Mouse (Mus musculus) liver, embryonic 16.5 days (tissue): ENCODE results near the gene Atp13a2. TPM values are rescaled to one million over a fixed set of nuclear protein-coding genes. Genes with fewer than 3 reads are reported as not detected.

ENCODE experiments used
- ATAC-seq: fragments of 200-750 bp; cut with Nextera tagmentation; 2 replicates; pipeline ENCODE4 v1.8.0; 2017; ENCODE audit warnings: low read depth, mild to moderate bottlenecking, moderate number of reproducible peaks, moderate library complexity
- H3K27ac ChIP-seq: fragments of 300-500 bp; sonication (generic); 2 replicates; pipeline ENCODE4 v1.5.1; 2014; ENCODE audit warnings: mild to moderate bottlenecking, low read length
- H3K27me3 ChIP-seq: fragments of 300-500 bp; sonication (generic); 2 replicates; pipeline ENCODE4 v1.6.1; 2014; ENCODE audit warnings: low read depth, low read length, mixed read lengths; ENCODE audit not compliant: control insufficient read depth, insufficient read depth
- H3K36me3 ChIP-seq: fragments of 300-500 bp; sonication (generic); 2 replicates; pipeline ENCODE4 v1.6.1; 2014; ENCODE audit warnings: mild to moderate bottlenecking; ENCODE audit not compliant: control insufficient read depth, insufficient read depth
- H3K4me1 ChIP-seq: fragments of 300-500 bp; sonication (generic); 2 replicates; pipeline ENCODE4 v1.6.1; 2014; ENCODE audit warnings: low read depth, low read length, mixed read lengths; ENCODE audit not compliant: control insufficient read depth
- H3K4me2 ChIP-seq: fragments of 300-500 bp; sonication (generic); 2 replicates; pipeline ENCODE4 v1.6.1; 2014; ENCODE audit warnings: low read depth, low read length, mixed read lengths
- H3K4me3 ChIP-seq: fragments of 300-500 bp; sonication (generic); 2 replicates; pipeline ENCODE4 v1.5.1; 2014; ENCODE audit warnings: low read depth, mild to moderate bottlenecking, low read length
- H3K9ac ChIP-seq: fragments of 300-500 bp; sonication (generic); 2 replicates; pipeline ENCODE4 v1.6.1; 2014; ENCODE audit warnings: low read depth, low read length
- H3K9me3 ChIP-seq: fragments of 300-500 bp; sonication (generic); replicated peaks from 2 replicates; pipeline ENCODE4 v1.6.1; 2016; ENCODE audit warnings: low read length; ENCODE audit not compliant: control insufficient read depth
- WGBS: fragments of 180-500 bp; shearing (Covaris S2); extraction: QIAGEN DNeasy Blood & Tissue Kit; methylation state at CpG from one replicate; pipeline ENCODE4 v1.1.7; 2014; ENCODE audit not compliant: insufficient replicate concordance; 5-methylcytosine and 5-hydroxymethylcytosine counted together
- polyA plus RNA-seq: library from polyadenylated mRNA; unstranded; fragments of >200 nt; fragmentation: Nextera tagmentation; extraction: Ambion mirVana; gene quantifications from 2 replicates; pipeline ENCODE4 v1.2.1, GENCODE M21; 2015

Gene Atp13a2
- polyA plus RNA-seq, 1 experiment from 2014 or later = 18.3 TPM

DNA sequence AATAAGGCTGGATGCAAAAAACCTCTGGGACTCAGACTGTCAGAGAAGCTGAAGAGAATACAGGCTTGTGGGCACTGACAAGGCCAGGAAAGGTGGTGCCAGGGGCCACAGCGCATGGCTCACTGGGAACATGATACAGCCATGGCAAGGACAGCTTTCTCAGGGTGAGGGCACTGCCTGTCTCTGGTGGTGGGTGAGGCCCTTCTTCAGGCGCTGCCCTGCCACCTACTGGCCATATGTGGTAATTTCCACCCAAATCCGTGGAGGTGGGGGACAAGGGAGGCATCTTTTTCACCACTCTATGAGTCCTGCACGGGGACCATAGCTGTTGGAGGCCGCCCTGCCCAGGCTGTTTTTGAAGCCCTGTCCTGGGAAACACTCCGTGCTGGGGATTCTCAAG is 45.1 kb downstream of the Atp13a2 start:
- no peak overlapping the region for H3K4me3 ChIP-seq
- no peaks in the 10 kb centered on the region for H3K36me3 ChIP-seq
- H3K9ac ChIP-seq = no peak overlapping the region
- H3K9me3 ChIP-seq = no peaks in the 10 kb centered on the region
- no peak overlapping the region for H3K27ac ChIP-seq
- H3K27me3 ChIP-seq = no peaks in the 10 kb centered on the region
- H3K4me2 ChIP-seq = no peak overlapping the region
- 8% methylated on average over 6 of the region's 6 CpGs for WGBS
- H3K4me1 ChIP-seq = peaks cover 3% of the 10 kb centered on the region; the same call in 1 of the 2 replicates
- peak; percentile 28; the same call in 1 of the 2 replicates for ATAC-seq

DNA sequence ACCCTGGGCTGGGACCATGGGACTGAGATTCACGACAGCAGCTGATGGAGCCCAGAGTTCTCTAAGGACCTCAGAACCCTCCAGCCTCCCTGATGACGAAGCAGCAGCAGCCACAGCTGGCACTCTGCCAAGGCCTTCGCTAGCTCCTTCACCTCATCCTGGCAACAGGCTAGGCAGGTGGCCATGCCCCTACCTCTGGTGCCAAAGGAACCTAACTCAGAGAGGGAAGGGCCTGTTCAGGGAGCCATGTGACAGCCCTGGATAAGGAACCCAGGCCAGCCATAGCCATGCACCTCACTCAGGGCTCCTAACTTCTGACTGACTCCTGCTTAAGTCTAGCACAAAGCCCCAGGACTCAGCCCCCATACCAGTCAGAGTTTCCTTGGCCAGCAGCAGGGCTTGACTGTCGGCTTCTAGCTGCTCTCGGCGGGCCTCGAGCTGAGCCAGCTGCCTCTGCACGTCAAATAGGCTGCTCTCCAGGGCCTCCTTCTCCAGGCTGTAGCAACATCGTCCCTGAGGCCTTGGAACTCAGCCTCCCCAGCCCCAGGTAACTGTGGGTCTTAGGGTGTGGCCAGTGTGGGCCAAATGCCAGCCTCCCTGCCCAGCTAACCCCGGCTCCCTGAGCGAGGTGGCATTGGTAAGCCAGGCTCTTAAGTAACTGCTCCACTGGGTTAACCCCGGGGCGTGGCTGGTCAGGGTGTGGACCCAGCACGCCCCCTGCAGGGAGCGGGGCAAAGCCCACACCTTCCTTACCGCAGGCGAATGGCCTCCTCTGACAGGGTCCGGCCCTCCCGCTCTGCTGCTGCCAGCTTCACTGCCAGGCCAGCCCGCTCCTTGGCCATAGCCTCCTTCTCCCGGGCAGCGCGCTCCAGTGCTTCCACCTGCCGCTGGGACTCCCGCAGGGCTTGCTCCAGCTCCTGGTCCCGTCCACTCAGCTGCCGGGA is 47.2 kb downstream of the Atp13a2 start:
- Histone ChIP-seq H3K36me3 (no peaks in the 10 kb centered on the region), H3K9me3 (no peaks in the 10 kb centered on the region), H3K27ac (no peak overlapping the region), H3K27me3 (no peaks in the 10 kb centered on the region), H3K4me2 (no peak overlapping the region), H3K9ac (no peak overlapping the region), H3K4me3 (no peak overlapping the region), H3K4me1 (peaks cover 3% of the 10 kb centered on the region; the same call in 1 of the 2 replicates)
- no peak for ATAC-seq
- 73% methylated on average over 27 of the region's 27 CpGs for WGBS

DNA sequence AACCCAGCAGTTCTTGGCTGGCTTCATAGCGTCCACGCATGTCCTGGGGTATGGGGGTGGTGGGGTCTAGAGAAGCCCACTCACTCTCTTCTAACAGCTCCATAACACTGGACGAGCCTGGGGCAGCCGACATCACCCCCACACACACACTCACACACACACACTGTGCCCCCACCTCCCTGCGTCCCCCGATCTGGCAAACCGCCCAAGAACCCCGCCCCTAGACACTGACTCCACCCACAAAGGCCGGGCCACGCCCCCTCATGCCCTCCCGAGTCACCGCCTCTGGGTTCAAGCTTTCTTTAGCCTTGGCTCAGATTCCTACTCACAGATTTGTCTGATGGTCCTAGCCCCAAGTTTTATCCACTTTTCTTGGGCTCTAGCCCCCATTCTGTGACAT is 54.4 kb downstream of the Atp13a2 start:
- Histone ChIP-seq H3K36me3 (no peaks in the 10 kb centered on the region), H3K4me2 (no peak overlapping the region), H3K27me3 (no peaks in the 10 kb centered on the region), H3K4me1 (no peaks in the 10 kb centered on the region), H3K27ac (no peak overlapping the region), H3K4me3 (no peak overlapping the region), H3K9ac (no peak overlapping the region), H3K9me3 (no peaks in the 10 kb centered on the region)
- no peak for ATAC-seq
- WGBS = 51% methylated on average over 12 of the region's 12 CpGs

DNA sequence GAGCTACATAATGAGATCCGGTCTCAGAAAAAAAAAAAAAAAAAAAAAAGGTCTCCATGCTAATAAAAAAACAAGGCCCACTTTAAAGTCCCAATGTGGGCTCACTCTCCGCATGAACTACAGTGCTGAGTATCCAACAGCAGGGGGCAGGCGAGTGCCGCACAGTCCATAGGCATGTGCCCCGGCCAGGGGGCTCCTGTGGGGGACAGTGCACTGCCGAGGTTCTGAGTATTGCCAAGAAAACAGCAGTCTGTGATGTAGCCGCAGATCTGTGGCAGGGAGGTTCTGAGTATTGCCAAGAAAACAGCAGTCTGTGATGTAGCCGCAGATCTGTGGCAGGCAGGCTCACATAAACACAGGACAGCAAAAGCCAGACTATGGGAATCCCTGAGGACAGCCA is 58.1 kb downstream of the Atp13a2 start:
- Histone ChIP-seq H3K27ac (no peak overlapping the region), H3K36me3 (no peaks in the 10 kb centered on the region), H3K27me3 (no peaks in the 10 kb centered on the region), H3K9me3 (no peaks in the 10 kb centered on the region), H3K9ac (no peak overlapping the region), H3K4me3 (no peak overlapping the region), H3K4me1 (no peaks in the 10 kb centered on the region), H3K4me2 (no peak overlapping the region)
- WGBS = 23% methylated on average over 8 of the region's 8 CpGs
- no peak for ATAC-seq

DNA sequence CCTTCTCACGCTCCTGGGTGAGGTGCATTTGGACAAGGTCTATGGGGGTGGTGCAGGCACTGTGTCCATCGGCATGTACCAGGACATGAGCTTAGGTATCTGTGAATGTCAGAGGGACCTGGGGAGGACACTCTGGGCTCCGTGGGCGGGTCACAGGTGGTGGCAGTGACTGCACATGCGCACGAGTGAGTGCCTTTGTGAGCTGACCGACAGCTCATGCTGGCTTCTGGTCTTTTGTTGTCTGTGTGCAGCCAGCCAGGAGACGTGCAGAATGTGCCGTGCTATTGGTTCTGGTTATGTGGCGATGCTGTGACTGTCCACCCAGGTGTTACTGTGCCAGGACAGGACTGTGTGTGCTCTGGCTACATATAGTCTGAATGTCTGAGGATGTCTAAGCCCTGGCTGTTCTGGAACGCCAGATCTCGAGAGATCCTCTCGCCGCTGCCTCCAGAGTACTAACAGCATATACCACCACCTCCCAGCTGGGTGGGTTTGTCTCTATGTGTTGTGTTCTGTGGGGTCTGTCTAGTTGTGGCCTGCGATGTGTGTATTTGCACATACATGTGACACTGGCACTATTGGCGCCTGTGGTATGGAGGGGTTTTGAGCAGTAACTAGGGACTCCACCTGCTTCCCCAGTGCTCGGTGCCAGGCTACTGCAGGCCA is 62.3 kb downstream of the Atp13a2 start:
- Histone ChIP-seq H3K4me2 (no peak overlapping the region), H3K36me3 (no peaks in the 10 kb centered on the region), H3K9me3 (no peaks in the 10 kb centered on the region), H3K27ac (no peak overlapping the region), H3K4me1 (no peaks in the 10 kb centered on the region), H3K9ac (no peak overlapping the region), H3K4me3 (no peak overlapping the region), H3K27me3 (no peaks in the 10 kb centered on the region)
- ATAC-seq = no peak
- 69% methylated on average over 17 of the region's 17 CpGs for WGBS

DNA sequence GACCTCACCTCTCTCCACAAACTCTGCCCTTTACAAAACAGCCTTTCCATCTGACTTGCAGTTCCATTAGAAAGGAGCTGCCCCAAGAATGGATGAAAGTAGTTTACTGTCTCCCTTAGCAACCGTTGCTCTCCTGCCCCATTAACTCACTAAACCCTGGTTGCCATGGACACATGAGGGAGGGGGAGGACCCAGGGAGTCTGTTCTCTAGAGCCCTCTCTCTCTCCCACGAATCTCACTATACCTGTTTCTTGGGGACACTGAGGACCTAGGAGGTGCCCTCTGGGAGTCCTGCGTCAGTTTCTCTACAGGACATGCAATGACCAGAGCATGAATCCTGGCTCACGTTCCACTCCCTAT is 62.8 kb downstream of the Atp13a2 start:
- no peak overlapping the region for H3K27ac ChIP-seq
- no peak for ATAC-seq

DNA sequence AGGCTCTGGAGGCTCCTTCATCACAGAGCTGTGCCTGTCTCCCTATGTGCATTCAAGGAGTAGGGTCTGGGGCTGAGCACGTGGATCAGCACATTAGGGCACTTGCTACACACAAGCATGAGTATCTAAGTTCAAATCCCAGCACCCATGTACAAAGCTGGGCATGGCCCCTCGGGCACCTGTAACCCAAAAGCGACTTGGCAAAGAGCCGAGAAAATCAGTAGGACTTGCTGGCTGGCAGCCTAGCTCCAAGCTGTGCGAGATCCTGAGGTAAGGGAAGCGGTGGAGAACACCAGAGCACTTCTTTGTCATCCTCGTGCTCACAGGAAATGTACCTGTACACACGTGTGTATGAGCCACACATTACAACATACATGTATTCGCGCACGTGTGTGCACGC is 65.8 kb downstream of the Atp13a2 start:
- Histone ChIP-seq H3K4me1 (no peaks in the 10 kb centered on the region), H3K4me3 (no peak overlapping the region), H3K4me2 (no peak overlapping the region), H3K36me3 (no peaks in the 10 kb centered on the region), H3K27me3 (no peaks in the 10 kb centered on the region), H3K27ac (no peak overlapping the region), H3K9me3 (no peaks in the 10 kb centered on the region), H3K9ac (no peak overlapping the region)
- 76% methylated on average over 12 of the region's 12 CpGs for WGBS
- ATAC-seq = no peak

More for the DNA sequence above, 62.8 kb downstream of the Atp13a2 start:
- Histone ChIP-seq H3K4me1 (no peaks in the 10 kb centered on the region), H3K36me3 (no peaks in the 10 kb centered on the region), H3K4me2 (no peak overlapping the region), H3K9me3 (no peaks in the 10 kb centered on the region), H3K9ac (no peak overlapping the region), H3K27me3 (no peaks in the 10 kb centered on the region), H3K4me3 (no peak overlapping the region)
- WGBS = 49% methylated on average over 4 of the region's 4 CpGs

DNA sequence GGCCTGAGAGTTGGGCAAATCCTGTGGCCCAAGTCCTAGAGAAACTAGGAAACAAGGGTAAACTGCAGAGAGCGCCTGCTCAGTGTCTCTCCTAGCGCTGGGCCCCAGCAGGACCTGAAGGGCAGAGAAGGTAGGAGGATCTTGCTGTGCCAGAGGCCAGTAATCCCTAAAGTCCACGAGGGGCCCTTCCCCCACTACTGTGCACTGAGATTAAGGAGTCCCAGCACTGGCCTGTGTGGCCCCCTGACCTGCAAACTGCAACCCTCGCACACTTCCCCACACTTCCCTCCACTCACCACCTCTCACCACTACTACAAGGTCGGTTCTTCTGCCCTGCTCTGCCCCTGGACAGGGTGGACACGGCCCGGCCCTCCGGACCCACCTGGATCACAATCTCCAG is 66.5 kb downstream of the Atp13a2 start:
- Histone ChIP-seq H3K27me3 (no peaks in the 10 kb centered on the region), H3K9me3 (no peaks in the 10 kb centered on the region), H3K4me2 (no peak overlapping the region), H3K27ac (no peak overlapping the region), H3K36me3 (no peaks in the 10 kb centered on the region), H3K9ac (no peak overlapping the region), H3K4me3 (no peak overlapping the region), H3K4me1 (no peaks in the 10 kb centered on the region)
- no peak for ATAC-seq
- WGBS = 56% methylated on average over 8 of the region's 8 CpGs

DNA sequence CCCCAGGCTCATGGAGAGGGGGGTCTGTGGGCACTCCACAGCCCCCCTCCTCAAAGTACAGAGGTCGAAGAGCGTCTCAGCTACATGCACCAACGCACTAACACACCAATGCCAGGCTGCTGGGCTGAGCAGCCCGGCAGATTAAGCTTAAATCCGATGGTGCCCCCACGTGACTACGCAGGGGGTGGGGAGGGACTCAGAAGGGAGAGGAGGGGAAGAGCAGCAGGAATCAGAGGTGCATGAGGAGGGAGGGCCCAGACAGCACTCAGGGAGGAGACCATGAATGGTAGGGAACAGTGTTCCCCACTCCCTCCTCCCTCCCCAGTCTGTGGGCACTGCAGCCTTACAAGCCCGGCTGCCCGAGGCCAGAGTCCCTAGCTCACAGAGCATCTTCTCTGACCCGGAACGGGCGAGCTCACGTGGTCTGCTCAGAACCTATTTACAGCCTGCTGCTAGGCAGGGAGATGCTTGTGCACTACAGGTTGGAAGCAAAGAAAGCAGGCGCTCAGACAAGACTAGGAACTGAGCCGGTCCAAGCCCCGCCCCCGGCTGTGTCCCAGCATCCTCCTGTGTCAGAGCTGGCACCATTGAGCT is 67.0 kb downstream of the Atp13a2 start:
- Histone ChIP-seq H3K4me3 (no peak overlapping the region), H3K27ac (no peak overlapping the region), H3K4me1 (no peaks in the 10 kb centered on the region), H3K9ac (no peak overlapping the region), H3K9me3 (no peaks in the 10 kb centered on the region), H3K27me3 (no peaks in the 10 kb centered on the region), H3K36me3 (no peaks in the 10 kb centered on the region), H3K4me2 (no peak overlapping the region)
- no peak for ATAC-seq
- WGBS = 60% methylated on average over 17 of the region's 17 CpGs
